ENCODE assay signal across 21 mouse cellular contexts in the genomic region with DNA sequence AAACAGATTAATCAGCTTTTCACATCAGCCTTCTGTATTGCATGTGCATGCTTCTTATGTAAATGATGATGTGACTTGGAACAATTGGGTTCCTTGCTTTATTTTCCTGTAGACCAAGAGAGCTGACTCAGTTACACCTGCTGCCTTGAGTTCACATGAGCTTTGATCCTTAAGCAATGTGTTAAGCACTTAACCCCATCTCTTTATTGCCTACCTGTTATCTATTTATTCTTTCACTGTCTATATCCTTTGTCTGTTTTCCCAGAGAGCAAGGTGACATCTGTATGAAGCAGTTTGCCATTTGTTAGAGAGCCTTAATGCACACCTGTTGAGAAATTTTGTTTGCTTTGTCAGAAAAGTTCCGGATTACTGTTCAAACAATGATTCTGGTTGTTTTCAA.
A peak's percentile ranks its signal among the peaks of the same experiment; 100 is the strongest.
DNase-seq lines count a peak whose midpoint lies in the region; ATAC-seq and TF ChIP-seq lines count a peak whose summit lies in the region.
"Had no signal": no experiment of that assay in that cellular context is flagged by ENCODE, and none has a peak within 500 bp of the region (broad histone marks: within the 10 kb centered on the region; RNA-seq: fewer than 3 reads in every experiment).

No protein-coding gene starts in this region.

- H3K27me3 ChIP-seq in intestine, embryonic 15.5 days (replicated peaks), result no peaks in the 10 kb centered on the region
- no peaks in the 10 kb centered on the region for H3K27me3 ChIP-seq in intestine, embryonic 16.5 days (replicated peaks; ENCODE audit: control insufficient read depth, insufficient read depth, low read length)
- H3K27me3 ChIP-seq in intestine, postnatal 0 days (replicated peaks; ENCODE audit: control insufficient read depth, insufficient read depth, low read length), result no peaks in the 10 kb centered on the region
- no peaks in the 10 kb centered on the region for H3K27me3 ChIP-seq in cerebellum, adult 2 months (ENCODE audit: control insufficient read depth, insufficient read depth, low read length)
- H3K27me3 ChIP-seq: CH12.LX, Patski had no signal

- H3K4me3 ChIP-seq in intestine, embryonic 15.5 days (replicated peaks), result no peak overlapping the region
- no peak overlapping the region for H3K4me3 ChIP-seq in intestine, embryonic 16.5 days (ENCODE audit: low read length)
- H3K4me3 ChIP-seq in intestine, postnatal 0 days (ENCODE audit: low read depth, low read length), result no peak overlapping the region
- no peak overlapping the region for H3K4me3 ChIP-seq in cerebellum, adult 2 months (replicated peaks; ENCODE audit: insufficient read depth, low read depth, low read length)

- no peak overlapping the region for H3K4me2 ChIP-seq in intestine, embryonic 15.5 days (replicated peaks)
- no peak overlapping the region for H3K4me2 ChIP-seq in intestine, embryonic 16.5 days (ENCODE audit: low read depth, low read length)
- no peak overlapping the region for H3K4me2 ChIP-seq in intestine, postnatal 0 days (replicated peaks; ENCODE audit: low read depth)

- H3K4me1 ChIP-seq in intestine, embryonic 15.5 days (replicated peaks), result no peaks in the 10 kb centered on the region
- no peaks in the 10 kb centered on the region for H3K4me1 ChIP-seq in intestine, embryonic 16.5 days (ENCODE audit: control insufficient read depth, insufficient read depth, low read length)
- no peaks in the 10 kb centered on the region for H3K4me1 ChIP-seq in intestine, postnatal 0 days (replicated peaks; ENCODE audit: control insufficient read depth, insufficient read depth, low read length)
- no peaks in the 10 kb centered on the region for H3K4me1 ChIP-seq in cerebellum, adult 2 months (ENCODE audit: control insufficient read depth, insufficient read depth, low read length)

- H3K9ac ChIP-seq in intestine, embryonic 15.5 days, result no peak overlapping the region
- no peak overlapping the region for H3K9ac ChIP-seq in intestine, embryonic 16.5 days (ENCODE audit: low read depth, low read length)
- H3K9ac ChIP-seq in intestine, postnatal 0 days (ENCODE audit: low read depth, low read length), result no peak overlapping the region

- H3K9me3 ChIP-seq in intestine, embryonic 15.5 days, result no peaks in the 10 kb centered on the region
- H3K9me3 ChIP-seq in intestine, embryonic 16.5 days (ENCODE audit: control insufficient read depth, low read length), result no peaks in the 10 kb centered on the region
- H3K9me3 ChIP-seq in intestine, postnatal 0 days (ENCODE audit: control insufficient read depth), result no peaks in the 10 kb centered on the region
- H3K9me3 ChIP-seq: G1E had no signal

- TF ChIP-seq POLR2A in cerebellum, adult 2 months (IDR thresholded peaks at IDR 0.05; ENCODE audit: borderline replicate concordance, insufficient read depth, low read length), result no peak

- no peak for DNase-seq in adrenal gland, adult 2 months
- DNase-seq in heart, adult 9 months (ENCODE audit: low spot score in 2 of 2), result no peak
- no peak for DNase-seq in cerebellum, adult 2 months
- DNase-seq: adrenal gland, adult 8-10 months; adrenal gland, postnatal 10 days; adrenal gland, postnatal 14 days; adrenal gland, postnatal 25 days; adrenal gland, postnatal 36 days; B cell, adult 2 months; cerebellum, adult 11 months; cerebellum, adult 11-12 months; cerebellum, adult 18-20 months; cerebellum, adult 8-10 months had no signal

- peak; percentile 86 for ATAC-seq in intestine, embryonic 15.5 days
- peak; percentile 94 for ATAC-seq in intestine, embryonic 16.5 days
- ATAC-seq in intestine, postnatal 0 days, result peak; percentile 88
- ATAC-seq: activated CD4-positive, CD25-positive, alpha-beta regulatory T cell, adult 4 months; CD4-positive, CD25-positive, alpha-beta regulatory T cell, adult 4 months; Patski had no signal

- no peak for TF ChIP-seq CTCF in intestine, postnatal 0 days (IDR thresholded peaks at IDR 0.05; ENCODE audit: low read depth)
- no peak for TF ChIP-seq CTCF in cerebellum, adult 2 months (IDR thresholded peaks at IDR 0.05; ENCODE audit: borderline replicate concordance, insufficient read depth, low read depth, low read length)

- H3K36me3 ChIP-seq in intestine, embryonic 15.5 days, result no peaks in the 10 kb centered on the region
- H3K36me3 ChIP-seq in intestine, embryonic 16.5 days (ENCODE audit: control insufficient read depth, insufficient read depth, low read length), result no peaks in the 10 kb centered on the region
- H3K36me3 ChIP-seq in intestine, postnatal 0 days (ENCODE audit: control insufficient read depth, insufficient read depth), result no peaks in the 10 kb centered on the region
- H3K36me3 ChIP-seq: G1E had no signal

- no peak overlapping the region for H3K27ac ChIP-seq in intestine, embryonic 15.5 days
- H3K27ac ChIP-seq in intestine, embryonic 16.5 days (ENCODE audit: low read length), result no peak overlapping the region
- no peak overlapping the region for H3K27ac ChIP-seq in intestine, postnatal 0 days (ENCODE audit: low read depth, low read length)
- no peak overlapping the region for H3K27ac ChIP-seq in cerebellum, adult 2 months (ENCODE audit: insufficient read depth, low read length)

- WGBS in intestine, embryonic 15.5 days, result 65% methylated on average over 1 of the region's 1 CpGs
- 52% methylated on average over 1 of the region's 1 CpGs for WGBS in intestine, embryonic 16.5 days
- WGBS in intestine, postnatal 0 days, result 55% methylated on average over 1 of the region's 1 CpGs
- 87% methylated on average over 1 of the region's 1 CpGs for WGBS in cerebellum, adult 2 months
